Comparison of ENCODE assay signal across 15 mouse cellular contexts in the genomic region with DNA sequence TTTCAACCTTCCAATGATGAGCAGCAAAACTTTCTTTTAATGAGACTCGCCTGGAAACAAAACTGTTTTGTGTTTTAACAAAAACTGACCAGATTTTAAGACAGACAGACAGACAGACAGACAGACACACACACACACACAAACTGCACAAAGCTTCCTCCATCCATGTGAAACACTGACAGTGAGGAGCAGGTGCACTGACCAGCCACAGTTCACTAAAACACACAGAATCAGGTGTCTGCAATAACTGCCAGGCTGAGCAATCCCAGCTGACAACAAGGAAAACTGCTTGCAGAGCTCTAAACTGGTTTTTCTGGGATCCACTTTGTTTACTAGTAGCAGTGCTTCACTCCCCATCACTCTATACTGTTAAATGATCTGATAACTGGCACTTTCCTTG.
A peak's percentile ranks its signal among the peaks of the same experiment; 100 is the strongest.
DNase-seq lines count a peak whose midpoint lies in the region; ATAC-seq and TF ChIP-seq lines count a peak whose summit lies in the region.
"Had no signal": no experiment of that assay in that cellular context is flagged by ENCODE, and none has a peak within 500 bp of the region (broad histone marks: within the 10 kb centered on the region; RNA-seq: fewer than 3 reads in every experiment).

No protein-coding gene starts in this region.

- ATAC-seq in hindbrain, postnatal 0 days = no peak
- no peak for ATAC-seq in midbrain, embryonic 13.5 days
- ATAC-seq in midbrain, embryonic 15.5 days (replicated peaks) = no peak
- ATAC-seq in stomach, postnatal 0 days (ENCODE audit: low FRiP score, low TSS enrichment) = no peak

- TF ChIP-seq EP300 in heart, adult 2 months (IDR thresholded peaks at IDR 0.05; ENCODE audit: insufficient read depth, low read depth, low read length) = no peak
- TF ChIP-seq EP300 in stomach, postnatal 0 days (optimal IDR thresholded peaks at IDR 0.05) = no peak

- no peaks in the 10 kb centered on the region for H3K27me3 ChIP-seq in heart, adult 2 months (ENCODE audit: control insufficient read depth, insufficient read depth, low read length)
- H3K27me3 ChIP-seq in hindbrain, postnatal 0 days (ENCODE audit: insufficient read depth, low read length) = no peaks in the 10 kb centered on the region
- no peaks in the 10 kb centered on the region for H3K27me3 ChIP-seq in hindbrain, embryonic 10.5 days (ENCODE audit: insufficient read depth, poor library complexity, severe bottlenecking)
- no peaks in the 10 kb centered on the region for H3K27me3 ChIP-seq in midbrain, embryonic 13.5 days
- no peaks in the 10 kb centered on the region for H3K27me3 ChIP-seq in midbrain, embryonic 15.5 days (replicated peaks)
- no peaks in the 10 kb centered on the region for H3K27me3 ChIP-seq in stomach, postnatal 0 days (ENCODE audit: control insufficient read depth, insufficient read depth, low read length)
- H3K27me3 ChIP-seq: embryonic facial prominence, embryonic 12.5 days; limb, embryonic 15.5 days had no signal

- no peak overlapping the region for H3K9ac ChIP-seq in heart, adult 2 months (ENCODE audit: low read depth, low read length)
- H3K9ac ChIP-seq in hindbrain, postnatal 0 days (replicated peaks; ENCODE audit: low read length) = no peak overlapping the region
- H3K9ac ChIP-seq in midbrain, embryonic 13.5 days (replicated peaks) = no peak overlapping the region
- H3K9ac ChIP-seq in midbrain, embryonic 15.5 days = no peak overlapping the region
- H3K9ac ChIP-seq in stomach, postnatal 0 days (ENCODE audit: low read length) = no peak overlapping the region
- H3K9ac ChIP-seq: embryonic facial prominence, embryonic 12.5 days; limb, embryonic 15.5 days had no signal

- intact Hi-C loops in heart, adult 2 months (cut with DNase I) = no loop called here

- H3K9me3 ChIP-seq in hindbrain, postnatal 0 days (ENCODE audit: low read length) = no peaks in the 10 kb centered on the region
- no peaks in the 10 kb centered on the region for H3K9me3 ChIP-seq in hindbrain, embryonic 10.5 days
- no peaks in the 10 kb centered on the region for H3K9me3 ChIP-seq in midbrain, embryonic 13.5 days
- H3K9me3 ChIP-seq in midbrain, embryonic 15.5 days = no peaks in the 10 kb centered on the region
- no peaks in the 10 kb centered on the region for H3K9me3 ChIP-seq in stomach, postnatal 0 days (ENCODE audit: control insufficient read depth, low read length)
- H3K9me3 ChIP-seq: embryonic facial prominence, embryonic 12.5 days; limb, embryonic 15.5 days had no signal

- no peak for TF ChIP-seq POLR2A in heart, adult 2 months (IDR thresholded peaks at IDR 0.05; ENCODE audit: insufficient read depth, low read depth, low read length)

- peaks cover 56% of the 10 kb centered on the region for H3K36me3 ChIP-seq in heart, adult 2 months (ENCODE audit: control insufficient read depth, insufficient read depth, low read length)
- no peaks in the 10 kb centered on the region for H3K36me3 ChIP-seq in hindbrain, postnatal 0 days (ENCODE audit: insufficient read depth, low read length)
- 0 out of 2 replicates have a peak, but pooled peaks cover 4% of the 10 kb centered on the region for H3K36me3 ChIP-seq in hindbrain, embryonic 10.5 days
- H3K36me3 ChIP-seq in midbrain, embryonic 13.5 days = no peaks in the 10 kb centered on the region
- no peaks in the 10 kb centered on the region for H3K36me3 ChIP-seq in midbrain, embryonic 15.5 days (replicated peaks)
- no peaks in the 10 kb centered on the region for H3K36me3 ChIP-seq in stomach, postnatal 0 days (ENCODE audit: control insufficient read depth, insufficient read depth, low read length)
- H3K36me3 ChIP-seq: embryonic facial prominence, embryonic 12.5 days; limb, embryonic 15.5 days had no signal

- no peak overlapping the region for H3K4me3 ChIP-seq in heart, adult 2 months
- no peak overlapping the region for H3K4me3 ChIP-seq in hindbrain, postnatal 0 days (ENCODE audit: low read length)
- H3K4me3 ChIP-seq in hindbrain, embryonic 10.5 days = no peak overlapping the region
- H3K4me3 ChIP-seq in midbrain, embryonic 13.5 days (replicated peaks) = no peak overlapping the region
- no peak overlapping the region for H3K4me3 ChIP-seq in midbrain, embryonic 15.5 days
- H3K4me3 ChIP-seq in stomach, postnatal 0 days (ENCODE audit: low read depth, low read length) = no peak overlapping the region
- H3K4me3 ChIP-seq: embryonic facial prominence, embryonic 12.5 days; limb, embryonic 15.5 days had no signal

- no peak for TF ChIP-seq CTCF in heart, adult 2 months (IDR thresholded peaks at IDR 0.05)
- no peak for TF ChIP-seq CTCF in hindbrain, postnatal 0 days (IDR thresholded peaks at IDR 0.05; ENCODE audit: low read depth)
- no peak for TF ChIP-seq CTCF in stomach, postnatal 0 days (IDR thresholded peaks at IDR 0.05; ENCODE audit: low read depth)

- no peaks in the 10 kb centered on the region; the same call in 1 of the 2 replicates for H3K79me2 ChIP-seq in heart, adult 2 months (replicated peaks; ENCODE audit: control insufficient read depth, insufficient read depth, low read length)

- peak overlapping the region; percentile 8; the same call in 1 of the 2 replicates for H3K27ac ChIP-seq in heart, adult 2 months
- H3K27ac ChIP-seq in hindbrain, postnatal 0 days = peak overlapping the region; percentile 36; the same call in 1 of the 2 replicates
- H3K27ac ChIP-seq in hindbrain, embryonic 10.5 days = no peak overlapping the region
- H3K27ac ChIP-seq in midbrain, embryonic 13.5 days = peak overlapping the region; percentile 35; the same call in 1 of the 2 replicates
- H3K27ac ChIP-seq in midbrain, embryonic 15.5 days = no peak overlapping the region
- 0 out of 2 replicates have a peak overlapping the region, but pooled peaks have one; percentile 13 for H3K27ac ChIP-seq in stomach, postnatal 0 days (replicated peaks)
- H3K27ac ChIP-seq: embryonic facial prominence, embryonic 12.5 days; limb, embryonic 15.5 days had no signal

- WGBS in heart, adult 2 months = 26% methylated on average over 1 of the region's 1 CpGs
- WGBS in hindbrain, postnatal 0 days = 55% methylated on average over 1 of the region's 1 CpGs
- 88% methylated on average over 1 of the region's 1 CpGs for WGBS in hindbrain, embryonic 10.5 days
- WGBS in midbrain, embryonic 13.5 days = 84% methylated on average over 1 of the region's 1 CpGs
- 79% methylated on average over 1 of the region's 1 CpGs for WGBS in midbrain, embryonic 15.5 days
- WGBS in stomach, postnatal 0 days = 77% methylated on average over 1 of the region's 1 CpGs

- H3K4me2 ChIP-seq in hindbrain, postnatal 0 days (ENCODE audit: low read depth, low read length) = no peak overlapping the region
- no peak overlapping the region for H3K4me2 ChIP-seq in midbrain, embryonic 13.5 days (replicated peaks)
- H3K4me2 ChIP-seq in midbrain, embryonic 15.5 days = no peak overlapping the region
- no peak overlapping the region for H3K4me2 ChIP-seq in stomach, postnatal 0 days (replicated peaks; ENCODE audit: low read depth)
- H3K4me2 ChIP-seq: embryonic facial prominence, embryonic 12.5 days; limb, embryonic 15.5 days had no signal

- DNase-seq in heart, adult 2 months = no peak
- DNase-seq in heart, adult 8-10 months (ENCODE audit: low spot score) = no peak
- DNase-seq in hindbrain, postnatal 0 days (ENCODE audit: low spot score) = no peak
- no peak for DNase-seq in hindbrain, embryonic 10.5 days (ENCODE audit: low spot score)
- DNase-seq in stomach, postnatal 0 days (ENCODE audit: low spot score) = no peak
- DNase-seq: B cell, adult 2 months; cerebellum, adult 18-20 months; kidney, adult 9 months; layer of hippocampus, adult 9-11 months; lung, adult 18-20 months; thymus, postnatal 4 days had no signal

- H3K4me1 ChIP-seq in heart, adult 2 months (ENCODE audit: control insufficient read depth, insufficient read depth, low read length) = peaks cover 25% of the 10 kb centered on the region
- H3K4me1 ChIP-seq in hindbrain, postnatal 0 days (ENCODE audit: insufficient read depth, low read length) = peaks cover 7% of the 10 kb centered on the region
- peaks cover 12% of the 10 kb centered on the region for H3K4me1 ChIP-seq in hindbrain, embryonic 10.5 days (replicated peaks)
- peaks cover 20% of the 10 kb centered on the region for H3K4me1 ChIP-seq in midbrain, embryonic 13.5 days (replicated peaks)
- H3K4me1 ChIP-seq in midbrain, embryonic 15.5 days = peaks cover 10% of the 10 kb centered on the region
- peaks cover 3% of the 10 kb centered on the region for H3K4me1 ChIP-seq in stomach, postnatal 0 days (replicated peaks; ENCODE audit: control insufficient read depth, insufficient read depth)

Comparison
In these comparisons a context has a peak if more than half of its experiments do, and no peak if none do; other contexts are left out.
1. H3K27ac ChIP-seq: peak in heart, adult 2 months (single experiment), hindbrain, postnatal 0 days (single experiment), midbrain, embryonic 13.5 days (single experiment) and stomach, postnatal 0 days (single experiment); none in hindbrain, embryonic 10.5 days (single experiment) and midbrain, embryonic 15.5 days (single experiment).